Mouse (Mus musculus) CH12.LX (cell line): ENCODE data around the gene C6. TPM values are rescaled to one million over a fixed set of nuclear protein-coding genes. Genes with fewer than 3 reads are reported as not detected.

Experiments used
- DNase-seq: peaks from one replicate; pipeline ENCODE4 v3.0.0-alpha.2; 2013; ENCODE audit errors: extremely low read depth
- H3K27ac ChIP-seq: 2 replicates; pipeline ENCODE4 v1.5.1; 2012; ENCODE audit warnings: low read depth, mild to moderate bottlenecking, control low read depth, moderate library complexity; ENCODE audit not compliant: insufficient read depth
- H3K27me3 ChIP-seq: replicated peaks from 2 replicates; pipeline ENCODE3; 2012; ENCODE audit warnings: inconsistent platforms
- H3K36me3 ChIP-seq, 2 experiments: replicated peaks in 1 of 2; 2 replicates each; pipeline versions ENCODE3 to v1.6.1; 2012; ENCODE audit warnings: inconsistent platforms in 1 of 2, low read length in 1 of 2, mild to moderate bottlenecking in 1 of 2, mixed read lengths in 1 of 2, moderate library complexity in 1 of 2; ENCODE audit not compliant: control insufficient read depth in 1 of 2, insufficient read depth in 1 of 2
- H3K4me1 ChIP-seq, 2 experiments: 2 replicates each; pipeline ENCODE4 v1.6.1; 2012; ENCODE audit warnings: inconsistent platforms in 1 of 2, moderate library complexity in 1 of 2; ENCODE audit not compliant: insufficient read depth in 2 of 2, control insufficient read depth in 1 of 2
- H3K4me2 ChIP-seq: 2 replicates; pipeline ENCODE4 v1.6.1; 2012; ENCODE audit warnings: low read depth, mild to moderate bottlenecking, control low read depth; ENCODE audit not compliant: poor library complexity, insufficient read depth, severe bottlenecking
- H3K4me3 ChIP-seq, 3 experiments: fragments of 150-350 bp in 1 of 3; sonication (generic) in 1 of 3; replicated peaks in 1 of 3; 2 replicates each; pipeline versions ENCODE3 to v1.5.1; 2011 to 2012; ENCODE audit warnings: low read depth in 2 of 3, low read length in 2 of 3, mild to moderate bottlenecking in 2 of 3, moderate library complexity in 2 of 3, control low read depth in 1 of 3, improper control_type of control experiment in 1 of 3, inconsistent platforms in 1 of 3, mixed read lengths in 1 of 3; ENCODE audit not compliant: poor library complexity in 1 of 3
- H3K79me2 ChIP-seq: replicated peaks from 2 replicates; pipeline ENCODE4 v1.6.1; 2012; ENCODE audit warnings: mild to moderate bottlenecking, moderate library complexity; ENCODE audit not compliant: control insufficient read depth, poor library complexity, insufficient read depth, severe bottlenecking; ENCODE audit errors: extremely low read depth
- H3K9ac ChIP-seq: 2 replicates; pipeline ENCODE4 v1.6.1; 2012; ENCODE audit warnings: low read depth, mild to moderate bottlenecking, control low read depth, moderate library complexity; ENCODE audit not compliant: insufficient read depth
- H3K9me3 ChIP-seq: replicated peaks from 2 replicates; pipeline ENCODE3; 2012; ENCODE audit warnings: low read length, inconsistent platforms, mixed read lengths
- BHLHE40 ChIP-seq: IDR thresholded peaks from 2 replicates; pipeline ENCODE4 v1.6.1; 2011; ENCODE audit warnings: mild to moderate bottlenecking, low read depth, low read length, improper control_type of control experiment
- CTCF ChIP-seq, 2 experiments: IDR thresholded peaks in 1 of 2; conservative IDR thresholded peaks in 1 of 2; 2 replicates each; pipeline ENCODE4 v1.5.1; 2011 to 2012; ENCODE audit warnings: low read depth in 2 of 2, low read length in 2 of 2, improper control_type of control experiment in 1 of 2, inconsistent platforms in 1 of 2, mild to moderate bottlenecking in 1 of 2, moderate library complexity in 1 of 2
- EP300 ChIP-seq: IDR thresholded peaks from 2 replicates; pipeline ENCODE4 v1.6.1; 2011; ENCODE audit warnings: low read length, improper control_type of control experiment
- ETS1 ChIP-seq: conservative IDR thresholded peaks from 2 replicates; pipeline ENCODE4 v1.6.1; 2012; ENCODE audit warnings: low read depth, mild to moderate bottlenecking, inconsistent platforms, low read length, improper control_type of control experiment, moderate library complexity
- GABPA ChIP-seq: IDR thresholded peaks from 2 replicates; pipeline ENCODE4 v1.6.1; 2012; ENCODE audit warnings: low read depth, low read length, improper control_type of control experiment, inconsistent platforms; ENCODE audit not compliant: insufficient replicate concordance
- IRF4 ChIP-seq: IDR thresholded peaks from 2 replicates; pipeline ENCODE4 v1.6.1; 2014; ENCODE audit warnings: low read depth, mild to moderate bottlenecking, inconsistent platforms, low read length, improper control_type of control experiment
- JUN ChIP-seq: IDR thresholded peaks from 2 replicates; pipeline ENCODE4 v1.6.1; 2011; ENCODE audit warnings: low read depth, mild to moderate bottlenecking, low read length, improper control_type of control experiment, moderate library complexity; ENCODE audit not compliant: insufficient read depth
- JUND ChIP-seq: conservative IDR thresholded peaks from 2 replicates; pipeline ENCODE4 v1.6.1; 2011; ENCODE audit warnings: low read depth, low read length, improper control_type of control experiment
- MAZ ChIP-seq: IDR thresholded peaks from 2 replicates; pipeline ENCODE4 v1.6.1; 2012; ENCODE audit warnings: low read depth, mild to moderate bottlenecking, inconsistent platforms, low read length, improper control_type of control experiment, moderate library complexity
- MXI1 ChIP-seq: IDR thresholded peaks from 2 replicates; pipeline ENCODE4 v1.6.1; 2011; ENCODE audit warnings: mild to moderate bottlenecking, low read depth, low read length, improper control_type of control experiment
- NELFE ChIP-seq: IDR thresholded peaks from 2 replicates; pipeline ENCODE4 v1.6.1; 2011; ENCODE audit warnings: low read depth, low read length, improper control_type of control experiment
- NRF1 ChIP-seq: IDR thresholded peaks from 2 replicates; pipeline ENCODE4 v1.6.1; 2014; ENCODE audit warnings: low read depth, mild to moderate bottlenecking, inconsistent platforms, low read length, improper control_type of control experiment, moderate library complexity
- PAX5 ChIP-seq: IDR thresholded peaks from 2 replicates; pipeline ENCODE4 v1.6.1; 2012; ENCODE audit warnings: low read length, inconsistent platforms, mixed read lengths
- POLR2A ChIP-seq: IDR thresholded peaks from 2 replicates; pipeline ENCODE4 v1.6.1; 2011; ENCODE audit warnings: low read depth, mild to moderate bottlenecking, improper control_type of control experiment, low read length
- RAD21 ChIP-seq: IDR thresholded peaks from 2 replicates; pipeline ENCODE4 v1.6.1; 2011; ENCODE audit warnings: low read depth, mild to moderate bottlenecking, low read length, improper control_type of control experiment, moderate library complexity
- SIN3A ChIP-seq: IDR thresholded peaks from 2 replicates; pipeline ENCODE4 v1.6.1; 2012; ENCODE audit warnings: low read length, improper control_type of control experiment, inconsistent platforms
- TCF12 ChIP-seq: IDR thresholded peaks from 2 replicates; pipeline ENCODE4 v1.6.1; 2014; ENCODE audit warnings: low read depth, mild to moderate bottlenecking, inconsistent platforms, low read length, improper control_type of control experiment
- USF1 ChIP-seq: IDR thresholded peaks from 2 replicates; pipeline ENCODE4 v1.6.1; 2014; ENCODE audit warnings: low read depth, mild to moderate bottlenecking, inconsistent platforms, low read length, improper control_type of control experiment
- USF2 ChIP-seq: conservative IDR thresholded peaks from 2 replicates; pipeline ENCODE4 v1.6.1; 2011; ENCODE audit warnings: low read depth, low read length, improper control_type of control experiment
- ZC3H11A ChIP-seq: IDR thresholded peaks from 2 replicates; pipeline ENCODE4 v1.6.1; 2012; ENCODE audit warnings: low read depth, mild to moderate bottlenecking, inconsistent platforms, low read length, improper control_type of control experiment
- ZNF384 ChIP-seq: IDR thresholded peaks from 2 replicates; pipeline ENCODE4 v1.6.1; 2012; ENCODE audit warnings: low read depth, low read length, improper control_type of control experiment, inconsistent platforms
- dilution Hi-C: fragments of 300-500 bp; cut with MboI; formaldehyde crosslinking; loops from 2 replicates; pipeline ENCODE4 v1.14.3; 2020; ENCODE audit warnings: low sequenced_read_pairs; ENCODE audit not compliant: extremely low pct_unique_long_range_greater_than_20kb, extremely low pct_ligation_motif_present
- in situ Hi-C: fragments of 300-500 bp; cut with MboI; formaldehyde crosslinking; loops from 3 replicates; pipeline ENCODE4 v1.14.3; 2019; ENCODE audit warnings: low sequenced_read_pairs, low pct_ligation_motif_present, low pct_unique_long_range_greater_than_20kb, mixed read lengths
- polyA plus RNA-seq: library from polyadenylated mRNA; unstranded; fragments of >175 nt; gene quantifications from 2 replicates; pipeline ENCODE4 v1.2.1, GENCODE M21; 2012; ENCODE audit warnings: low read depth; ENCODE audit not compliant: insufficient read length
- total RNA-seq, 2 experiments: library from RNA; depleted of rRNA; stranded (reverse); fragments of 300-350 nt in 1 of 2; fragments of >200 nt in 1 of 2; gene quantifications; 2 replicates each; pipeline ENCODE4 v1.2.3; 2012 to 2014

The C6 gene
- total and polyA plus RNA-seq, 3 experiments: not detected

GRCm38 (mm10) chr15:4818437-4818836, 91.5 kb downstream of the C6 start:
- Histone ChIP-seq H3K4me1 (peaks cover 0 to 11% of the 10 kb centered on the region in 2 experiments; a peak in 2 of 4 replicates), H3K36me3 (no peaks in the 10 kb centered on the region), H3K9ac (no peak overlapping the region), H3K9me3 (peaks cover 2% of the 10 kb centered on the region), H3K4me3 (no peak overlapping the region), H3K79me2 (no peaks in the 10 kb centered on the region), H3K27ac (no peak overlapping the region), H3K27me3 (no peaks in the 10 kb centered on the region)
- dilution Hi-C loops: no loop called here
- DNase-seq: no peak
- in situ Hi-C loops: no loop called here
- no peak for TF ChIP-seq SIN3A
- TF ChIP-seq, all 38 proteins: peak for 0
- no peak overlapping the region for H3K4me2 ChIP-seq

GRCm38 (mm10) chr15:4821161-4821560, 94.2 kb downstream of the C6 start:
- no peaks in the 10 kb centered on the region for H3K27me3 ChIP-seq
- H3K79me2 ChIP-seq: no peaks in the 10 kb centered on the region
- no peak overlapping the region for H3K4me2 ChIP-seq
- TF ChIP-seq JUND: no peak
- no peak for TF ChIP-seq RAD21
- TF ChIP-seq GABPA: no peak
- TF ChIP-seq EP300: no peak
- no peak for TF ChIP-seq CTCF (conservative IDR thresholded peaks at IDR 0.05 in 1 of 2, IDR thresholded peaks at IDR 0.05 in 1 of 2; ENCODE audit: low read depth in 2 of 2, low read length in 2 of 2)
- no peak for TF ChIP-seq ZNF384
- TF ChIP-seq MAZ: no peak
- no peak for TF ChIP-seq USF1
- no peak for TF ChIP-seq POLR2A
- TF ChIP-seq ZC3H11A: no peak
- TF ChIP-seq ETS1: no peak
- no peak for TF ChIP-seq BHLHE40
- in situ Hi-C loops (no loop called here), dilution Hi-C loops (no loop called here)
- no peak overlapping the region for H3K4me3 ChIP-seq
- no peak overlapping the region for H3K9ac ChIP-seq
- H3K27ac ChIP-seq: no peak overlapping the region
- DNase-seq: no peak
- H3K4me1 ChIP-seq: peaks cover 0 to 11% of the 10 kb centered on the region in 2 experiments; a peak in 2 of 4 replicates
- no peaks in the 10 kb centered on the region for H3K36me3 ChIP-seq
- no peaks in the 10 kb centered on the region for H3K9me3 ChIP-seq

GRCm38 (mm10) chr15:4821824-4822223, 94.8 kb downstream of the C6 start:
- Histone ChIP-seq H3K9me3 (no peaks in the 10 kb centered on the region), H3K4me1 (peaks cover 0 to 4% of the 10 kb centered on the region in 2 experiments; a peak in 2 of 4 replicates), H3K36me3 (no peaks in the 10 kb centered on the region), H3K79me2 (no peaks in the 10 kb centered on the region), H3K9ac (no peak overlapping the region), H3K27ac (no peak overlapping the region), H3K4me3 (no peak overlapping the region), H3K4me2 (peak overlapping the region; percentile 58), H3K27me3 (no peaks in the 10 kb centered on the region)
- TF ChIP-seq IRF4: no peak
- TF ChIP-seq USF2: no peak
- no peak for TF ChIP-seq ZNF384
- TF ChIP-seq PAX5: no peak
- no peak for TF ChIP-seq MXI1
- TF ChIP-seq JUND: no peak
- TF ChIP-seq TCF12: no peak
- TF ChIP-seq NRF1: no peak
- TF ChIP-seq JUN: no peak
- no peak for TF ChIP-seq NELFE
- in situ Hi-C loops (no loop called here), dilution Hi-C loops (no loop called here)
- no peak for DNase-seq
